Mouse (Mus musculus): ENCODE data around the gene Npnt. TPM values are rescaled to one million over a fixed set of nuclear protein-coding genes. Genes with fewer than 3 reads are reported as not detected.

The Npnt gene
- polyA plus RNA-seq, 1 experiment from 2014 or later: 7.0 TPM

DNA sequence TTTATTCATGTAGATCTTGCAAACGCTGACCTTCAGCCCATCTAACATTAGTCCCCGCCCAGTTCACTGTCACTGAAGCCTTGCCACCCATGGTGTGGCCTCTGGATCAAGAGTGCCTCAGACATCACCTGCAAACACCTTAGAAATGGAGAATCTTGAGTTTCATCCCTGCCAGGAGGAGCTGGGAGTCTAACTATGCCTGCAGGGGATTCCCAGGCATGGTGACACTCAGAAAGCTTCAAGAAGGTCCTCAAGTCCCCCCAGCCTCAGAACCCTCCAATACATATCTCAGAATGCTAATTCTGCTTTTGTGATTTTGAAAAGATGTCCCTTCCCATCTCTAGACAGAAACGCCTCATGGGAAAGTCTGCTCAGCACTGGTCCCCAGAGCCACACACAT lies 69.7 kb downstream of the Npnt start:
- no peak overlapping the region for H3K4me3 ChIP-seq
- no peaks in the 10 kb centered on the region; the same call in 1 of the 2 replicates for H3K4me1 ChIP-seq (replicated peaks)
- no peak for ATAC-seq (ENCODE audit: low read depth)
- no peak overlapping the region for H3K9ac ChIP-seq
- WGBS: 85% methylated on average over 3 of the region's 3 CpGs
- H3K4me2 ChIP-seq: no peak overlapping the region
- H3K9me3 ChIP-seq: no peaks in the 10 kb centered on the region
- no peak overlapping the region for H3K27ac ChIP-seq (replicated peaks)
- no peaks in the 10 kb centered on the region for H3K27me3 ChIP-seq
- H3K36me3 ChIP-seq: no peaks in the 10 kb centered on the region

DNA sequence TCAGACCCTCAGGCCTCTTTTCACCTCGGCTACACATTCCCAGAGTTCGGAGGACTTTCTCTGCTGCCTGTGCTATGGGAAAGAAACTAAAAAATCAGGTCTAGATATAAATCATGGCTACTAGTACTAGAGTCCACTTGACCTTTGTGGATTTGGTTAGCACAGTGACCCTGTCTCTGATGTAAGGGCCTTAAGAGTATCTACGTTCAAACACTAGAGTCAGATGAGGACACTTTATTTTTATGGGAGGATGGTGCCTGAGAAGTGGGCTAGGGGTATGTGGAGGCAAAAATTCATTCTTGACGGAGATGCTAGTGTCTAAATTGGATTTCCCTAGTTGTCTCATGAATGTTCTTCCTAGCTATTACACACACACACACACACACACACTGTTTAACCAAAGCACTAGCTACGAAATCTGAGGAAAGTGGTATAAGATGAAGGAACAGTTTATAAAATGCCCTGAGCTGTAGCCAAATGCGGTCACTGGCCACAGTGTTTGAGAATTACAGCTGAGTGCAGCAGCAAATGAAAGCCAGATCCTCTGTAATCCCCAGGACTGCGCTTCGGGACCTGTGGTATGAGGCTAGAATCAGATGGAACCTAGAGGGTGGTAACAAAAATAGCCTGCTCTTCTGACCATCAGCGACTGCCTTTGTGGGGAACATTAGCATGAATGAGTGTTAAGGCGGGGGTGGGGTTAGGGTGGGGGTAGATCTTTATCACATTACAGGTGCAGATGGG lies 73.0 kb downstream of the Npnt start:
- no peak overlapping the region for H3K4me2 ChIP-seq
- no peaks in the 10 kb centered on the region; the same call in 1 of the 2 replicates for H3K4me1 ChIP-seq (replicated peaks)
- WGBS: 79% methylated on average over 10 of the region's 10 CpGs
- H3K9me3 ChIP-seq: no peaks in the 10 kb centered on the region
- no peak overlapping the region for H3K4me3 ChIP-seq
- no peaks in the 10 kb centered on the region for H3K36me3 ChIP-seq
- no peak for ATAC-seq (ENCODE audit: low read depth)
- H3K27me3 ChIP-seq: no peaks in the 10 kb centered on the region
- no peak overlapping the region for H3K9ac ChIP-seq
- no peak overlapping the region for H3K27ac ChIP-seq (replicated peaks)

DNA sequence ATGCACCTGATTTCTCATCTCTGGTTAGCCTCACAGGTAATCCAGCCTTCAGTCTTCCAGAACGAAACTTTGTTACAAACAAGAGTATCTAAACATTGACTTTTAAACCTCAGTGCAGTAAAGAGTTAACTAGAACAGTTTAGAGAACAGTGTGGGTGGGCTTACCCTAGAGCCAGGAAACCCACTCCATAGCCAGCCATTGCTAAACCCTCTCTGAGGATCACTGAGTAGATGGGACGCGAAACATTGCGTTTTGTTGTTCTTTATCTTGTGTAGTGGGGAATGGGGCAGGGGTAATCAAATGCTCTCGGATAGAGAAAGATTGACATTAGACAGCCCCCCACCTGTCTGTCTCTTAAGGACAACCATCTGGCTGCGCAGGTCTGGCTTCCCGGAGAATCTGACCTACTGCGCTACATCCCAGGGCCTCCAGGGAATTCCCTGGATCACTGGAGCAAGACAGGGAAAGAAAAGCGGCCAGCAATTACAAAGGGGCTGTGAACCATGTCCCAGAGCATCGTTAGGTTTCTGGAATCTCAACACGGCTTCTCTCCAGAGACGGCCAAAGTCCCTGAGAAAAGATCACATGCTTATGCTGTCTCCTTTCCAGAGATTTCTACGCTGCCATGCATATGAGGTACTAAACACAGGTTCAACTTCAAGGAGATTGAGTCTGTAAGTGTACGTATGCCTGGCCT lies 73.9 kb downstream of the Npnt start:
- no peaks in the 10 kb centered on the region; the same call in 1 of the 2 replicates for H3K4me1 ChIP-seq (replicated peaks)
- ATAC-seq (ENCODE audit: low read depth): no peak
- H3K9ac ChIP-seq: no peak overlapping the region
- 73% methylated on average over 14 of the region's 14 CpGs for WGBS
- no peaks in the 10 kb centered on the region for H3K27me3 ChIP-seq
- no peak overlapping the region for H3K27ac ChIP-seq (replicated peaks)
- no peaks in the 10 kb centered on the region for H3K9me3 ChIP-seq
- H3K36me3 ChIP-seq: no peaks in the 10 kb centered on the region
- H3K4me3 ChIP-seq: no peak overlapping the region
- H3K4me2 ChIP-seq: no peak overlapping the region

DNA sequence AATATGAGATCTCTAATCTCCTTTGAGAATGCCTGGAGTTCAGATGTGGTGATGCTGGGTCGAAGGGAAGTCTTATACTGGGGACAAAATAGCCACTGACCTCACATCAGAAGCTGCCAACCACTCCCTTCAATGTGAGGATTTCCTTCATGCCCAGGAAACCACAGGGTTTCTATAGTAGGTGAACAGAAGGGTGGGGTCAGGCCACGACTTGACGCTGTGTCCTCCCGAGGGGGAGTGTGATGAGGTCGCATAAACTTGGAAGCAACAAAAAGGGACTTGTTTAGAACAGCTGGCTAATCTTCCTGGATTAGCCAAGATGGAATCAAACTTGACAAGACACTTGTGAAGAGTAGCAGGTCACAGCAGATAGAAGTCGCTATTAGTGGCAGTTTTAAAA lies 76.8 kb downstream of the Npnt start:
- no peaks in the 10 kb centered on the region for H3K36me3 ChIP-seq
- no peak overlapping the region for H3K9ac ChIP-seq
- H3K4me3 ChIP-seq: no peak overlapping the region
- H3K4me1 ChIP-seq (replicated peaks): no peaks in the 10 kb centered on the region
- H3K27me3 ChIP-seq: no peaks in the 10 kb centered on the region
- H3K4me2 ChIP-seq: no peak overlapping the region
- H3K9me3 ChIP-seq: no peaks in the 10 kb centered on the region
- ATAC-seq (ENCODE audit: low read depth): no peak
- WGBS: 66% methylated on average over 6 of the region's 6 CpGs
- H3K27ac ChIP-seq (replicated peaks): no peak overlapping the region

DNA sequence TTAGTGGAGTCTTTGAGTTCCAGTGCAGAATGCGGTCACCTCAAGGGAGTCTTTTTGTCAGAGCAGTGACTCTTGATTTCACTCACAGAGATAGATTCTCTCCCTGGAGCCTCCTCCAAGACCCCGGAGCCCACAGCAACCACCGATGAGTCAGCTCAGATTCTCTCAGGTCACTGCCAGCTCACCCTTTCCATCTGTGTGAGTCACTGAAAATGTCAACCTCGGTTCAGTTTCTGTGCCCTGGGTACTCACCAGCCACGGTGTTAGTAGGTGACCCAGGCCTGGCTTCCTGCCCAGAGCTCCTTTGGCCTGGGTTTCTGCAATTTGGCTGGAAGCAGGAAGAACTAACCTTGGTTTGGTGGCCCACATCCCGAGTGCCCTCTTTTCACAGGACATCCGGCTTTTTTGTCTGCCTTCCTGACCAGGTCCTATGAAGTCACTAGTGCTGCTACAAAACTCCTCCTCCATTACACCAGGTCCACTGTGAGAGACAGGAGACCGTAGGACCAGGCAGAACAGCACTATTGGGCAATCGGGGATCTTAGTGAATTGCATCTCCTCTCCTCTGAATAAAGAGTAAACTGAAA lies 78.7 kb downstream of the Npnt start:
- H3K4me3 ChIP-seq: no peak overlapping the region
- no peak for ATAC-seq (ENCODE audit: low read depth)
- no peaks in the 10 kb centered on the region for H3K9me3 ChIP-seq
- H3K4me2 ChIP-seq: no peak overlapping the region
- H3K36me3 ChIP-seq: no peaks in the 10 kb centered on the region
- no peak overlapping the region for H3K9ac ChIP-seq
- no peak overlapping the region for H3K27ac ChIP-seq (replicated peaks)
- no peaks in the 10 kb centered on the region for H3K4me1 ChIP-seq (replicated peaks)
- 86% methylated on average over 9 of the region's 9 CpGs for WGBS
- H3K27me3 ChIP-seq: no peaks in the 10 kb centered on the region

DNA sequence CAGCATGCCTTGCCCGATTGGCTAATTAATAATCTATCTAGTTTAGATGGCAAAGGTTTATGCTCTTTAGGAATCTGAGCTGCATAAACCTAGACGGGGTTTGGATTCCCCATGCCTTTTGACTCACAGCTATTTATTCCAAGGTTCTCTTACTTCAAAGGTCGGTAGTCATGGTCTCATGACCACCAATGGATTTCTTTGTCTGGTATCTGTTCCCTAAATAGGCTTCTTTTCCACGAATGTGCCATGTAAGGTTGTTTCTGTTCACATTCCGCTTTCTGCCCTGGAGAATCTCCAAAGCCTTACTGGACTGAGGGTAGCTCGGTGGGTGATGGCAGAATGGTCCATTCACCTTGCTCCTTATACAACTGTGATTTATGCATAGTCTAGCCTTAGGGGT lies 80.0 kb downstream of the Npnt start:
- Histone ChIP-seq H3K4me2 (no peak overlapping the region), H3K4me3 (no peak overlapping the region), H3K27me3 (no peaks in the 10 kb centered on the region), H3K27ac (replicated peaks) (no peak overlapping the region), H3K9ac (no peak overlapping the region), H3K9me3 (no peaks in the 10 kb centered on the region), H3K36me3 (no peaks in the 10 kb centered on the region), H3K4me1 (replicated peaks) (no peaks in the 10 kb centered on the region)
- no peak for ATAC-seq (ENCODE audit: low read depth)
- WGBS: 80% methylated on average over 6 of the region's 6 CpGs

DNA sequence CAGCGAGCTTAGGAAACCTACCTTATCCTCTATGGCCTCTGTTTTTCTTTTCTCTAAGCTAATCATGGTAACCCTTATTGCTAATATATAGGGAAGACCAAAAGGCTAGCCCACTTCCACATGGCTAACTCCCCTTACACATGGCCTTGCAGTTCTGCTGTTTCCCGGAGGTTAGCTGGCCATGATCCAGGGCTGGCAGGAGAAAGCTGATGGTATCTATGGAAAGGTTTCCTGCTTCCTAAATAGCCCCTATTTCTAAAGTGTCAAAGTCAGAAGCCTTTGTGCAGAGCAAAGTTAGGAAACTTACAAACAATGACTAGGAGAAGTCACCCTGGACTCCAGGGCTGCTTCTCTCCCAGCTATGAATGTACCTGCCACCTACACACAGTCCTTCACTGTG lies 81.3 kb downstream of the Npnt start:
- no peaks in the 10 kb centered on the region for H3K4me1 ChIP-seq (replicated peaks)
- 87% methylated on average over 2 of the region's 2 CpGs for WGBS

DNA sequence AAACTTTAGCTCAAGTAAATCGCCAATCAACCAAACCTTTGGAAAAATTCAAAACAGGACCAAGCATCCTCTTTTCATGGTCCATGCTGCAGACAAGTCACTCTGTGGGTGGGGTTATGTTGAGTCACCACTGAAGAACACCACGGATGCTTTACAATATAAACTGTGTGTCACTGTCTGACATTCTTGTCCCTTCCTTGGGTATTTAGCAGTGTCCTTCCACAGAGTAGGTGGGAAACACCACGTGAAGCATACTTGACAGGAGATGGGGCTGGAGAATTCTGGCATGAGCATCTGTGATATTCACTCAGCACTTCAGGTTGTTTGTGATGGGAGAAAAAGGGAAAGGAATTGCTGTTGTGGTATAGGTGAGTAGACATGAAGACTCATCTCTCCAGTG lies 83.1 kb downstream of the Npnt start:
- no peak overlapping the region for H3K4me3 ChIP-seq
- no peaks in the 10 kb centered on the region for H3K36me3 ChIP-seq
- 93% methylated on average over 3 of the region's 3 CpGs for WGBS
- no peak overlapping the region for H3K27ac ChIP-seq (replicated peaks)
- no peak overlapping the region for H3K4me2 ChIP-seq
- H3K27me3 ChIP-seq: no peaks in the 10 kb centered on the region
- H3K9ac ChIP-seq: no peak overlapping the region
- no peak for ATAC-seq (ENCODE audit: low read depth)
- no peaks in the 10 kb centered on the region for H3K9me3 ChIP-seq
- no peaks in the 10 kb centered on the region for H3K4me1 ChIP-seq (replicated peaks)

More for the DNA sequence above, 81.3 kb downstream of the Npnt start:
- no peak for ATAC-seq (ENCODE audit: low read depth)
- no peaks in the 10 kb centered on the region for H3K36me3 ChIP-seq
- no peaks in the 10 kb centered on the region for H3K9me3 ChIP-seq
- no peak overlapping the region for H3K4me3 ChIP-seq
- H3K4me2 ChIP-seq: no peak overlapping the region
- no peak overlapping the region for H3K27ac ChIP-seq (replicated peaks)
- H3K9ac ChIP-seq: no peak overlapping the region
- no peaks in the 10 kb centered on the region for H3K27me3 ChIP-seq

DNA sequence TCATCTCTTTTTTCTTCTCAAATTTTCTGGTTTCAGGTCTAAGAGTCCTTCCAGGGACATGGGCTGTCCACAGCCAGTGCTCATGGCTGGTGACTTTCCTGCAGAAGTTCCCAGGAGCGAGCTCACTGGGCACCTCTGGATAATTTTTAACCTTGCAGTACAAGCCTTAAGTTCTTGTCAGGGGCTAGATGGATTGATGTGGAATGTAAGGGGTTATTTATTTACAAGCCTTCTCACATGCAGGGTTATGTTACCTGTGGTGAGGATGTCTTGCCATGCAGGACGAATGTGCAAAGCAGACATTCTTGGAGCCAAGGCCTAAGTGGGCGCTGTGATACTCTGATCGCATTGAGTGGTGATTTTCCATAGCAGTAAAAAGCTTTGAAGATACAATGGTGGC lies 84.5 kb downstream of the Npnt start:
- no peak overlapping the region for H3K9ac ChIP-seq
- no peak overlapping the region for H3K4me2 ChIP-seq
- no peaks in the 10 kb centered on the region for H3K4me1 ChIP-seq (replicated peaks)
- ATAC-seq (ENCODE audit: low read depth): no peak
- no peaks in the 10 kb centered on the region for H3K36me3 ChIP-seq
- H3K4me3 ChIP-seq: no peak overlapping the region
- no peak overlapping the region for H3K27ac ChIP-seq (replicated peaks)
- H3K27me3 ChIP-seq: no peaks in the 10 kb centered on the region
- no peaks in the 10 kb centered on the region for H3K9me3 ChIP-seq
- WGBS: 91% methylated on average over 4 of the region's 4 CpGs

DNA sequence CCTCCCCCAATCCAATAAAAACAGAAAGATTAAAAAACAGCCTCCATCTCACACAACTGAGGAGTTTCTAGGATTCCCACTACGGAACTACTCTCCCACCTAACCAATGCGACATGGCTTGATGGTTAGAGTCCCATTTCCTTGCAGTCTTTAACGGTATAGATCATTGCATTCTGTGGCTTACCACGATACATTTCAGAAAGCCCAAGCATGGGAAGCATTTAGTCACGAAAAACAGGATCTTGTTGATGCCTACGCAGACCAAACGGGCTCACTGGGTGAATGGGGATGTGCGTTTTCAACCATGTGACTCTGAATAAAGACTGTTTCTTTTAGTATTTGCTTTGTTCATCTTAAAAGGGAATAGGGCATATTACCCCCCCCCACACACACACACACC lies 85.1 kb downstream of the Npnt start:
- Histone ChIP-seq H3K36me3 (no peaks in the 10 kb centered on the region), H3K27ac (replicated peaks) (no peak overlapping the region), H3K9me3 (no peaks in the 10 kb centered on the region), H3K4me1 (replicated peaks) (no peaks in the 10 kb centered on the region), H3K27me3 (no peaks in the 10 kb centered on the region), H3K9ac (no peak overlapping the region), H3K4me2 (no peak overlapping the region), H3K4me3 (no peak overlapping the region)
- WGBS: 87% methylated on average over 8 of the region's 8 CpGs
- no peak for ATAC-seq (ENCODE audit: low read depth)

DNA sequence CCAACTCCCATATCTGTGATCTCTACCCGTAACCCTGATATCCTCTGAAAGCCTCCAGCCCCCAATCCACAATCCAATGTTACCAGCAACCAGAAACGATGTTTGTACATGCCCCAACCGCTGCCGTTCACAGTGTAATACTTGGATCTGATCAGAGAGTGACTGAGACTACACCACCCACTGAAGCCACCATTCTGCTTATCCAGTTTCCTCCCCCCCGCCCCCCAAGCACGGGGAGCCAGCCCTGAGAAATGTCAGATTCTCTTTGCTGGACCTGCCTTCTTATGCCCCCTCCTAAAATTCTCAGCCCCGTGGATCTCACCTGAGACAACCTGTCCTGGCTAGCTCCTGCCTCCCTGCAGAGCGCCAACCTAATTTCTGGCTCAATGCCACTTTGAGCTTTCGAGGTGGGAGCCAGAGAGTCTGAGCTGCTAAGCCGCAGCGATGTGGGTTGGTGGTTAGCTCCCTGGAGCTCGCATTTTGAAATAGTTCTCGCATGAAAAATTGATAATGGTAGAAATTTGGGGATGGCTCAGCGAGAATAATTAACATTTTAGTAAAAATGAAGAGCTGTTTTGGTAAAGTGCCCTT lies 85.7 kb downstream of the Npnt start:
- Histone ChIP-seq H3K9me3 (no peaks in the 10 kb centered on the region), H3K27ac (replicated peaks) (no peak overlapping the region), H3K4me2 (no peak overlapping the region), H3K9ac (no peak overlapping the region), H3K4me3 (no peak overlapping the region), H3K27me3 (no peaks in the 10 kb centered on the region), H3K36me3 (no peaks in the 10 kb centered on the region), H3K4me1 (replicated peaks) (no peaks in the 10 kb centered on the region)
- ATAC-seq (ENCODE audit: low read depth): no peak
- WGBS: 85% methylated on average over 14 of the region's 14 CpGs

DNA sequence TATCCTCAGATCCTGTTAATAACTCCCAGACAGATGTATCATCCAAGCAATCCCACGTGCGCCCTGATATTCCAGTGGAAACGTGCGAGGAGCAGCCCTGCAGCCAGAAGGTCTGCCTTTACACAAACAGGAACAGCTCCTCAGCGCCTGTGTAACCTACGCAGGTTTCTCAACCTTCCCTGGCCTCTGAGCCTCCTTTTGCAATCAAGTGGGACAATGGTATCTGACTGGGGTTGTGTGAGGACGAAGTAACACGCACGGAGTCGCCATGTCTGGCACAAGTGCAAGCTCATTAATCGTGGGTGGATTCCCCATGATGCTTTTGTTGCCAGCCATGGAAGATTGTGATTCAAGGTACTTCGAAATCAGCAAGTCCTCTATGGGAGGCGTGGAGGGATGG lies 86.2 kb downstream of the Npnt start:
- no peaks in the 10 kb centered on the region for H3K36me3 ChIP-seq
- no peak overlapping the region for H3K27ac ChIP-seq (replicated peaks)
- no peaks in the 10 kb centered on the region for H3K9me3 ChIP-seq
- H3K4me2 ChIP-seq: no peak overlapping the region
- 80% methylated on average over 13 of the region's 13 CpGs for WGBS
- no peaks in the 10 kb centered on the region for H3K27me3 ChIP-seq
- ATAC-seq (ENCODE audit: low read depth): no peak
- H3K4me1 ChIP-seq (replicated peaks): no peaks in the 10 kb centered on the region
- no peak overlapping the region for H3K9ac ChIP-seq
- no peak overlapping the region for H3K4me3 ChIP-seq
